In genomic region chr12:52198471-52198870, GRCm38 (mm10) we compare ENCODE assay signal across 21 mouse cellular contexts.
DNase-seq lines count a peak whose midpoint lies in the region; ATAC-seq and TF ChIP-seq lines count a peak whose summit lies in the region.
"Had no signal": no experiment of that assay in that cellular context is flagged by ENCODE, and none has a peak within 500 bp of the region (broad histone marks: within the 10 kb centered on the region; RNA-seq: fewer than 3 reads in every experiment).

No protein-coding gene starts in this region.

- H3K79me2 ChIP-seq in heart, adult 2 months (replicated peaks; ENCODE audit: control insufficient read depth, insufficient read depth, low read length): no peaks in the 10 kb centered on the region

- peak; percentile 41 for DNase-seq in heart, adult 11 months
- DNase-seq in heart, adult 2 months: no peak
- no peak for DNase-seq in neural tube, embryonic 10.5 days (ENCODE audit: extremely low spot score, low spot score)
- no peak for DNase-seq in Muller cell, postnatal 12 days (ENCODE audit: inconsistent ontology term)
- no peak for DNase-seq in gastrocnemius, postnatal 25 days
- DNase-seq: adrenal gland, adult 8-10 months; adrenal gland, postnatal 14 days; cerebellum, adult 11-12 months; cerebellum, adult 2 months; cerebellum, adult 9-10 months; cerebellum, postnatal 10 days; cerebellum, postnatal 25 days had no signal

- no peaks in the 10 kb centered on the region for H3K4me1 ChIP-seq in heart, adult 2 months (ENCODE audit: control insufficient read depth, insufficient read depth, low read length)
- H3K4me1 ChIP-seq: embryonic facial prominence, embryonic 13.5 days; embryonic facial prominence, embryonic 15.5 days; forebrain, embryonic 13.5 days; forebrain, embryonic 15.5 days had no signal

- H3K9ac ChIP-seq in heart, adult 2 months (ENCODE audit: low read depth, low read length): no peak overlapping the region
- H3K9ac ChIP-seq: embryonic facial prominence, embryonic 13.5 days; embryonic facial prominence, embryonic 15.5 days; forebrain, embryonic 13.5 days; forebrain, embryonic 15.5 days had no signal

- H3K27ac ChIP-seq in heart, adult 2 months: no peak overlapping the region
- H3K27ac ChIP-seq: embryonic facial prominence, embryonic 13.5 days; embryonic facial prominence, embryonic 15.5 days; forebrain, embryonic 13.5 days; forebrain, embryonic 15.5 days had no signal

- H3K4me3 ChIP-seq in heart, adult 2 months: no peak overlapping the region
- H3K4me3 ChIP-seq: embryonic facial prominence, embryonic 13.5 days; embryonic facial prominence, embryonic 15.5 days; erythroblast, embryonic 14.5 days; forebrain, embryonic 13.5 days; forebrain, embryonic 15.5 days had no signal

- no peaks in the 10 kb centered on the region for H3K27me3 ChIP-seq in heart, adult 2 months (ENCODE audit: control insufficient read depth, insufficient read depth, low read length)
- H3K27me3 ChIP-seq: embryonic facial prominence, embryonic 13.5 days; embryonic facial prominence, embryonic 15.5 days; forebrain, embryonic 13.5 days; forebrain, embryonic 15.5 days; Patski had no signal

- TF ChIP-seq EP300 in heart, adult 2 months (IDR thresholded peaks at IDR 0.05; ENCODE audit: insufficient read depth, low read depth, low read length): no peak

- 0 out of 2 replicates have a peak, but pooled peaks have one; percentile 45 for ATAC-seq in common myeloid progenitor, adult 5-6 weeks (replicated peaks; ENCODE audit: low read depth, poor library complexity, severe bottlenecking)
- peak; percentile 75 for ATAC-seq in megakaryocyte progenitor cell, adult 5-6 weeks (replicated peaks; ENCODE audit: poor library complexity)
- ATAC-seq: activated CD4-positive, CD25-positive, alpha-beta regulatory T cell, adult 4 months; forebrain, embryonic 13.5 days; forebrain, embryonic 15.5 days; Patski had no signal

- TF ChIP-seq POLR2A in heart, adult 2 months (IDR thresholded peaks at IDR 0.05; ENCODE audit: insufficient read depth, low read depth, low read length): no peak

- WGBS in heart, adult 2 months: 83% methylated on average over 4 of the region's 4 CpGs

- no peak for TF ChIP-seq CTCF in heart, adult 2 months (IDR thresholded peaks at IDR 0.05)

- no peaks in the 10 kb centered on the region for H3K36me3 ChIP-seq in heart, adult 2 months (ENCODE audit: control insufficient read depth, insufficient read depth, low read length)
- H3K36me3 ChIP-seq: embryonic facial prominence, embryonic 13.5 days; embryonic facial prominence, embryonic 15.5 days; forebrain, embryonic 15.5 days had no signal

- intact Hi-C loops in heart, adult 2 months (cut with DNase I): no loop called here
